Mouse (Mus musculus) stomach, adult 2 months (tissue): ENCODE results near the gene Olfr10. TPM values are rescaled to one million over a fixed set of nuclear protein-coding genes. Genes with fewer than 3 reads are reported as not detected.

Source experiments
- polyA plus RNA-seq: library from polyadenylated mRNA; depleted of rRNA; stranded (reverse); fragments of >200 nt; gene quantifications from 2 replicates; pipeline ENCODE4 v1.2.3, GENCODE M21; 2012; rRNA removed

Gene Olfr10
- not detected in 2 replicates for polyA plus RNA-seq

GRCm38 (mm10) chr11:49304441-49304840 lies at the start of gene Olfr10:
TSS of gene Olfr10 (plus strand) at chr11:49304741.

GRCm38 (mm10) chr11:49278222-49278621 lies 26.3 kb upstream of the Olfr10 start, which contains the start of gene Olfr1393:
TSS of gene Olfr1393 (plus strand) at chr11:49278304.

GRCm38 (mm10) chr11:49284982-49285381 lies 19.6 kb upstream of the Olfr10 start, which contains the start of gene Olfr1392:
TSS of gene Olfr1392 (plus strand) at chr11:49285282.

GRCm38 (mm10) chr11:49322442-49322841 lies 17.9 kb downstream of the Olfr10 start, which contains the start of gene Olfr1391:
TSS of gene Olfr1391 (plus strand) at chr11:49322742.

GRCm38 (mm10) chr11:49334888-49335287 lies 30.3 kb downstream of the Olfr10 start, which contains the start of gene Olfr1390:
TSS of gene Olfr1390 (plus strand) at chr11:49335188.

Other genes starting within 250 kb of the Olfr10 start
- gene Tgtp2, start 240.5 kb upstream of the Olfr10 start, polyA plus RNA-seq: 0.09 and 0.44 TPM in 2 replicates
- 0.30 and 0.34 TPM in 2 replicates for gene Ifi47, start 228.2 kb upstream of the Olfr10 start, polyA plus RNA-seq
- 0.04 and 1.4 TPM in 2 replicates for gene Olfr1396, start 189.9 kb upstream of the Olfr10 start, polyA plus RNA-seq
- gene Olfr1395, start 162.5 kb upstream of the Olfr10 start, polyA plus RNA-seq: not detected in 2 replicates
- gene Olfr1394, start 150.4 kb upstream of the Olfr10 start, polyA plus RNA-seq: not detected in 2 replicates
- 7.0 and 12.5 TPM in 2 replicates for gene Btnl9, start 117.6 kb upstream of the Olfr10 start, polyA plus RNA-seq
- gene Zfp62, start 101.4 kb upstream of the Olfr10 start, polyA plus RNA-seq: 0.22 and 0.39 TPM in 2 replicates
- 48.7 and 50.1 TPM in 2 replicates for gene Mgat1, start 60.5 kb upstream of the Olfr10 start, polyA plus RNA-seq
- not detected in 2 replicates for gene Olfr1393, start 26.4 kb upstream of the Olfr10 start, polyA plus RNA-seq
- not detected in 2 replicates for gene Olfr1392, start 19.5 kb upstream of the Olfr10 start, polyA plus RNA-seq
- gene Olfr1391, start 18.0 kb downstream of the Olfr10 start, polyA plus RNA-seq: not detected in 2 replicates
- gene Olfr1390, start 30.4 kb downstream of the Olfr10 start, polyA plus RNA-seq: not detected in 2 replicates
- gene Olfr1389, start 118.3 kb downstream of the Olfr10 start, polyA plus RNA-seq: not detected in 2 replicates
- gene Olfr1388, start 131.9 kb downstream of the Olfr10 start, polyA plus RNA-seq: not detected in 2 replicates
- not detected in 2 replicates for gene Olfr1387, start 150.6 kb downstream of the Olfr10 start, polyA plus RNA-seq
- not detected in 2 replicates for gene Olfr1386, start 160.3 kb downstream of the Olfr10 start, polyA plus RNA-seq
- not detected in 2 replicates for gene Olfr1385, start 184.3 kb downstream of the Olfr10 start, polyA plus RNA-seq
- gene Olfr1384, start 202.0 kb downstream of the Olfr10 start, polyA plus RNA-seq: not detected in 2 replicates
- not detected in 2 replicates for gene Olfr1383, start 214.9 kb downstream of the Olfr10 start, polyA plus RNA-seq
- gene Olfr1382, start 223.5 kb downstream of the Olfr10 start, polyA plus RNA-seq: not detected in 2 replicates
- not detected in 2 replicates for gene Olfr1381, start 238.7 kb downstream of the Olfr10 start, polyA plus RNA-seq